Mouse (Mus musculus) liver, embryonic 14.5 days (tissue): ENCODE measurements around the gene Hnrnpa3. TPM values are rescaled to one million over a fixed set of nuclear protein-coding genes. Genes with fewer than 3 reads are reported as not detected.

ENCODE experiments used
- ATAC-seq: fragments of 200-750 bp; cut with Nextera tagmentation; 2 replicates; pipeline ENCODE4 v1.8.0; 2017; ENCODE audit warnings: moderate number of reproducible peaks, mild to moderate bottlenecking, moderate library complexity; ENCODE audit not compliant: insufficient read depth
- DNase-seq, 3 experiments: peaks; one replicate each; pipeline ENCODE4 v3.0.0-alpha.2; 2012 to 2013; ENCODE audit warnings: low read depth in 3 of 3, low spot score in 3 of 3
- H3K27ac ChIP-seq: fragments of 300-500 bp; sonication (generic); 2 replicates; pipeline ENCODE4 v1.5.1; 2014; ENCODE audit warnings: moderate library complexity, mild to moderate bottlenecking, control low read depth, inconsistent platforms
- H3K27me3 ChIP-seq: fragments of 300-500 bp; sonication (generic); 2 replicates; pipeline ENCODE4 v1.6.1; 2014; ENCODE audit warnings: mild to moderate bottlenecking, low read length, moderate library complexity; ENCODE audit not compliant: control insufficient read depth, insufficient read depth
- H3K36me3 ChIP-seq: fragments of 300-500 bp; sonication (generic); replicated peaks from 2 replicates; pipeline ENCODE4 v1.6.1; 2014; ENCODE audit warnings: low read depth; ENCODE audit not compliant: control insufficient read depth, insufficient read depth
- H3K4me1 ChIP-seq, 2 experiments: fragments of 200-500 bp in 1 of 2; fragments of 300-500 bp in 1 of 2; sonication (generic) in 1 of 2; replicated peaks; 2 replicates each; pipeline ENCODE4 v1.6.1; 2012 to 2014; ENCODE audit warnings: antibody characterized with exemption in 1 of 2, inconsistent platforms in 1 of 2, low read length in 1 of 2; ENCODE audit not compliant: control insufficient read depth in 2 of 2, insufficient read depth in 2 of 2
- H3K4me2 ChIP-seq: fragments of 300-500 bp; sonication (generic); 2 replicates; pipeline ENCODE4 v1.6.1; 2014; ENCODE audit warnings: low read depth, mild to moderate bottlenecking, control low read depth, moderate library complexity
- H3K4me3 ChIP-seq, 2 experiments: fragments of 200-500 bp in 1 of 2; fragments of 300-500 bp in 1 of 2; sonication (generic) in 1 of 2; 2 replicates each; pipeline ENCODE4 v1.5.1; 2012 to 2014; ENCODE audit warnings: low read depth in 2 of 2, low read length in 2 of 2, mild to moderate bottlenecking in 2 of 2, control low read depth in 1 of 2, inconsistent platforms in 1 of 2, moderate library complexity in 1 of 2; ENCODE audit not compliant: insufficient read depth in 1 of 2
- H3K9ac ChIP-seq: fragments of 300-500 bp; sonication (generic); replicated peaks from 2 replicates; pipeline ENCODE4 v1.6.1; 2014; ENCODE audit warnings: mild to moderate bottlenecking, control low read depth, moderate library complexity
- H3K9me3 ChIP-seq: fragments of 300-500 bp; sonication (generic); 2 replicates; pipeline ENCODE4 v1.6.1; 2016; ENCODE audit warnings: low read length, mixed read lengths; ENCODE audit not compliant: control insufficient read depth
- CTCF ChIP-seq: IDR thresholded peaks from 2 replicates; pipeline ENCODE4 v1.5.1; 2016; ENCODE audit warnings: antibody characterized with exemption, low read depth, control low read depth
- EP300 ChIP-seq: IDR thresholded peaks from 2 replicates; pipeline ENCODE4 v1.6.1; 2016; ENCODE audit warnings: antibody characterized with exemption, low read depth
- WGBS: fragments of 180-500 bp; shearing (Covaris S2); extraction: QIAGEN DNeasy Blood & Tissue Kit; methylation state at CpG from one replicate; pipeline ENCODE4 v1.1.7; 2014; ENCODE audit not compliant: insufficient replicate concordance; 5-methylcytosine and 5-hydroxymethylcytosine counted together
- polyA plus RNA-seq, 2 experiments: library from polyadenylated mRNA; depleted of rRNA in 1 of 2; stranded (reverse) in 1 of 2; unstranded in 1 of 2; fragments of >200 nt; fragmentation: Nextera tagmentation in 1 of 2; extraction: Ambion mirVana in 1 of 2; gene quantifications; 2 replicates each; pipeline versions ENCODE4 v1.2.1 to v1.2.3; 2012 to 2014

Hnrnpa3 gene
- polyA plus RNA-seq, 2 experiments = 85.0 to 409 TPM

GRCm38 (mm10) chr2:75625086-75625485 is 34.0 kb upstream of the Hnrnpa3 start:
- TF ChIP-seq CTCF (no peak), EP300 (no peak)
- Histone ChIP-seq H3K9ac (no peak overlapping the region), H3K9me3 (no peaks in the 10 kb centered on the region), H3K4me3 (no peak overlapping the region), H3K4me1 (no peaks in the 10 kb centered on the region), H3K27me3 (no peaks in the 10 kb centered on the region), H3K36me3 (no peaks in the 10 kb centered on the region), H3K4me2 (no peak overlapping the region), H3K27ac (no peak overlapping the region)
- DNase-seq = no peak
- no peak for ATAC-seq
- 61% methylated on average over 3 of the region's 3 CpGs for WGBS

- Histone ChIP-seq H3K4me2 (no peak overlapping the region), H3K9ac (no peak overlapping the region), H3K9me3 (no peaks in the 10 kb centered on the region), H3K4me1 (no peaks in the 10 kb centered on the region), H3K27me3 (no peaks in the 10 kb centered on the region), H3K27ac (no peak overlapping the region), H3K36me3 (no peaks in the 10 kb centered on the region), H3K4me3 (no peak overlapping the region)
- 69% methylated on average over 6 of the region's 6 CpGs for WGBS
- TF ChIP-seq CTCF (no peak), EP300 (no peak)
- DNase-seq (no peak), ATAC-seq (no peak)
These were observed 32.2 kb upstream of the Hnrnpa3 start for GRCm38 (mm10) chr2:75626597-75627440.

GRCm38 (mm10) chr2:75628487-75628886 is 30.6 kb upstream of the Hnrnpa3 start:
- Histone ChIP-seq H3K36me3 (no peaks in the 10 kb centered on the region), H3K4me3 (no peak overlapping the region), H3K9ac (no peak overlapping the region), H3K27ac (no peak overlapping the region), H3K9me3 (no peaks in the 10 kb centered on the region), H3K4me1 (peaks cover 0 to 8% of the 10 kb centered on the region in 2 experiments; a peak in 2 of 4 replicates), H3K4me2 (no peak overlapping the region), H3K27me3 (no peaks in the 10 kb centered on the region)
- TF ChIP-seq EP300 = no peak
- TF ChIP-seq CTCF = no peak
- no peak for ATAC-seq
- 75% methylated on average over 8 of the region's 8 CpGs for WGBS
- DNase-seq = no peak

- DNase-seq (no peak), ATAC-seq (no peak)
- no peaks in the 10 kb centered on the region for H3K9me3 ChIP-seq
- H3K27ac ChIP-seq = no peak overlapping the region
- no peaks in the 10 kb centered on the region for H3K36me3 ChIP-seq
- TF ChIP-seq CTCF = no peak
- no peaks in the 10 kb centered on the region for H3K27me3 ChIP-seq
- no peak overlapping the region for H3K4me3 ChIP-seq
- peaks cover 0 to 11% of the 10 kb centered on the region in 2 experiments; a peak in 2 of 4 replicates for H3K4me1 ChIP-seq
- WGBS = 62% methylated on average over 6 of the region's 6 CpGs
- no peak overlapping the region for H3K9ac ChIP-seq
- no peak overlapping the region for H3K4me2 ChIP-seq
These were observed 27.6 kb upstream of the Hnrnpa3 start for GRCm38 (mm10) chr2:75631421-75631820.

GRCm38 (mm10) chr2:75632043-75632442 is 27.0 kb upstream of the Hnrnpa3 start:
- no peak overlapping the region for H3K4me3 ChIP-seq
- no peak for ATAC-seq
- WGBS = 60% methylated on average over 6 of the region's 6 CpGs
- DNase-seq = no peak
- no peak overlapping the region for H3K9ac ChIP-seq
- H3K36me3 ChIP-seq = no peaks in the 10 kb centered on the region
- H3K27ac ChIP-seq = no peak overlapping the region
- H3K4me2 ChIP-seq = no peak overlapping the region
- TF ChIP-seq EP300 (no peak), CTCF (no peak)
- no peaks in the 10 kb centered on the region for H3K9me3 ChIP-seq
- peaks cover 0 to 14% of the 10 kb centered on the region in 2 experiments; a peak in 2 of 4 replicates for H3K4me1 ChIP-seq
- no peaks in the 10 kb centered on the region for H3K27me3 ChIP-seq
